Mouse (Mus musculus) heart, embryonic 11.5 days (tissue): Measurements from ENCODE around the gene Prkcq. TPM values are rescaled to one million over a fixed set of nuclear protein-coding genes. Genes with fewer than 3 reads are reported as not detected.

Source experiments
- ATAC-seq: fragments of 200-750 bp; cut with Nextera tagmentation; replicated peaks from 2 replicates; pipeline ENCODE4 v1.8.0; 2017; ENCODE audit warnings: moderate library complexity; ENCODE audit not compliant: insufficient number of reproducible peaks, low FRiP score, low TSS enrichment
- H3K27ac ChIP-seq: fragments of 300-500 bp; sonication (generic); 2 replicates; pipeline ENCODE4 v1.5.1; 2014; ENCODE audit warnings: mild to moderate bottlenecking, low read depth, low read length
- H3K27me3 ChIP-seq: fragments of 300-500 bp; sonication (generic); 2 replicates; pipeline ENCODE4 v1.6.1; 2014; ENCODE audit warnings: mild to moderate bottlenecking, low read length, mixed read lengths; ENCODE audit not compliant: control insufficient read depth, insufficient read depth
- H3K36me3 ChIP-seq: fragments of 300-500 bp; sonication (generic); 2 replicates; pipeline ENCODE4 v1.6.1; 2014; ENCODE audit warnings: mild to moderate bottlenecking, low read length, moderate library complexity, mixed read lengths; ENCODE audit not compliant: control insufficient read depth, insufficient read depth
- H3K4me1 ChIP-seq: fragments of 300-500 bp; sonication (generic); 2 replicates; pipeline ENCODE4 v1.6.1; 2014; ENCODE audit warnings: low read length; ENCODE audit not compliant: control insufficient read depth, insufficient read depth
- H3K4me2 ChIP-seq: fragments of 300-500 bp; sonication (generic); 2 replicates; pipeline ENCODE4 v1.6.1; 2014; ENCODE audit warnings: mild to moderate bottlenecking, moderate library complexity
- H3K4me3 ChIP-seq: fragments of 300-500 bp; sonication (generic); 2 replicates; pipeline ENCODE4 v1.5.1; 2014; ENCODE audit warnings: low read depth, low read length
- H3K9ac ChIP-seq: fragments of 300-500 bp; sonication (generic); 2 replicates; pipeline ENCODE4 v1.6.1; 2014; ENCODE audit warnings: mild to moderate bottlenecking, low read depth, low read length, moderate library complexity
- H3K9me3 ChIP-seq: fragments of 300-500 bp; sonication (generic); replicated peaks from 2 replicates; pipeline ENCODE4 v1.6.1; 2016; ENCODE audit warnings: low read length; ENCODE audit not compliant: control insufficient read depth
- WGBS: fragments of 180-500 bp; shearing (Covaris S2); extraction: QIAGEN DNeasy Blood & Tissue Kit; methylation state at CpG from one replicate; pipeline ENCODE4 v1.1.7; 2014; ENCODE audit not compliant: insufficient replicate concordance; 5-methylcytosine and 5-hydroxymethylcytosine counted together
- polyA plus RNA-seq: library from polyadenylated mRNA; unstranded; fragments of >200 nt; fragmentation: Nextera tagmentation; extraction: Ambion mirVana; gene quantifications from 2 replicates; pipeline ENCODE4 v1.2.1, GENCODE M21; 2014

The Prkcq gene
- polyA plus RNA-seq, 1 experiment from 2014 or later: 1.7 TPM

DNA sequence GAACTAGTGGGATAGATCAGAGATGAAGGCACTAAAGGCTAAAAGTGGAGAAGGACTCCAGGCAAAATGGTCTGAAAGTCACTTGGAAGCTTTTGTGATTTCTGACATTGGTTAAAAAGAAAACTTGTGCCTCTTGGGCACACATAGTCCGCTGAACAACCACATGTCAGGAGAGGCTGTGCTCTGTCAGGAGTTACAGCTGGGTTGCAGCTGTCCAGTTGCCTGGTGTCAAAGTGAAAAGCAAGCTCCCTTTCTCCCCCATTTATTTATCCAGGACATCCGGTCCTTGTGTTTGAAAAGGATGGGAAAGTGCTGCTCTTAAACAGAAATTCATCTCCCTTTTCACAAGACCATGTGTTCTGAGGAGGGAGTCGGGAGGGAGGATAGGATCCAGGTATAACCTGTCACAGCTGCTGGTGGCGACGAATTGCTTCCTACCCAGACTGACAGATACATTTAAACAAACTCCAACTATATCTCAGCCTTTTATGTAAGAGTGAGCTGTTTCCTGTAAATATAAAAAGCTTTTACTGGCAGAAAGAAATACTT lies 122.8 kb downstream of the Prkcq start:
- H3K27ac ChIP-seq: no peak overlapping the region
- no peak overlapping the region for H3K9ac ChIP-seq
- H3K9me3 ChIP-seq: no peaks in the 10 kb centered on the region
- no peak for ATAC-seq
- WGBS: 57% methylated on average over 5 of the region's 5 CpGs
- no peaks in the 10 kb centered on the region for H3K4me1 ChIP-seq
- H3K27me3 ChIP-seq: no peaks in the 10 kb centered on the region
- H3K4me2 ChIP-seq: no peak overlapping the region
- no peak overlapping the region for H3K4me3 ChIP-seq
- H3K36me3 ChIP-seq: no peaks in the 10 kb centered on the region

GRCm38 (mm10) chr2:11298811-11299210 lies 126.9 kb downstream of the Prkcq start:
- Histone ChIP-seq H3K9me3 (no peaks in the 10 kb centered on the region), H3K27me3 (no peaks in the 10 kb centered on the region), H3K4me1 (no peaks in the 10 kb centered on the region), H3K4me3 (no peak overlapping the region), H3K36me3 (no peaks in the 10 kb centered on the region), H3K9ac (no peak overlapping the region), H3K4me2 (no peak overlapping the region), H3K27ac (no peak overlapping the region)
- no peak for ATAC-seq
- 82% methylated on average over 7 of the region's 7 CpGs for WGBS

DNA sequence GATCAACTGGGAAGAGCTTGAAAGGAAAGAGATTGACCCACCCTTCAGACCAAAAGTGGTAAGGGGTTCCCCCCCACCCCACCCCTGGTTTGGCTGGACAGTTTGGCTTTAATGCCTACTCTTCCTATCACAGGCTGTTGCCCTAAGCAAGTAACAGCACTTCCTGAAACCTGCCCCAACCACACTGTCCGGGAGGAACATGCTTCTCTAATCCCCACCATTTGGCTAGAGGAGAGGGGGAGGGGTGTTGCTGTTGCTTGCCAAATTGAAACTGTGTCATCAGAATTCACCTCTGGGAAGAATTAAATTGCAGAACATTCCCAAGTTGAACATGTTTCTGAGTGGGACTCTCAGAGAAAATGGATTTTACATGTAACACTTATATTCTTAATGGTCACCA lies 127.5 kb downstream of the Prkcq start:
- no peaks in the 10 kb centered on the region for H3K27me3 ChIP-seq
- no peak overlapping the region for H3K9ac ChIP-seq
- WGBS: 19% methylated on average over 1 of the region's 1 CpGs
- H3K27ac ChIP-seq: no peak overlapping the region
- H3K4me3 ChIP-seq: no peak overlapping the region
- no peaks in the 10 kb centered on the region for H3K9me3 ChIP-seq
- ATAC-seq: no peak
- H3K36me3 ChIP-seq: no peaks in the 10 kb centered on the region
- H3K4me1 ChIP-seq: no peaks in the 10 kb centered on the region
- no peak overlapping the region for H3K4me2 ChIP-seq

- Histone ChIP-seq H3K27ac (no peak overlapping the region), H3K4me3 (no peak overlapping the region), H3K27me3 (no peaks in the 10 kb centered on the region), H3K9me3 (no peaks in the 10 kb centered on the region), H3K4me1 (no peaks in the 10 kb centered on the region), H3K36me3 (no peaks in the 10 kb centered on the region), H3K4me2 (no peak overlapping the region), H3K9ac (no peak overlapping the region)
- 73% methylated on average over 6 of the region's 6 CpGs for WGBS
- no peak for ATAC-seq
These were observed 128.5 kb downstream of the Prkcq start for GRCm38 (mm10) chr2:11300362-11300761.

DNA sequence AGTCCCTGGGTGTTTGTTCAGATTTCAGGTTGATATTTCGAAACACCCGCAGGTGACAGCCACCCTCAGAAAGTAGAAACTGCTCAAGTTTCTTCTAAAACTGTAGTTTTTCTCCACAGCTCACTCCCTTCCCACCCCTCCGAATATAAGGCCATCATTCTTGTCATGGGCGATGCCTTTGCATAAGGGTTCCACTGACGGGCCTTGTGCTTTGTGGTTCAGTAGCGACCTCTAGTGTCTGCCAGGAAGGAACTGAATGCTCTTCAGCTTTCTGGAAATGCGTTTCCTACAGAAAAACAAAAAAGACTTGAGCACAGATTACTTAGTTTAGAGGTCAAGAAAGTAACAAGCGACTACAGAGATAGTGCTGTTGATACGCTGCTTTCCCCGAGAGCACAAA lies 148.3 kb downstream of the Prkcq start:
- H3K4me3 ChIP-seq: no peak overlapping the region
- no peak overlapping the region for H3K4me2 ChIP-seq
- no peak for ATAC-seq
- no peak overlapping the region for H3K9ac ChIP-seq
- no peaks in the 10 kb centered on the region for H3K36me3 ChIP-seq
- H3K27ac ChIP-seq: no peak overlapping the region
- no peaks in the 10 kb centered on the region for H3K27me3 ChIP-seq
- no peaks in the 10 kb centered on the region for H3K4me1 ChIP-seq
- 38% methylated on average over 10 of the region's 10 CpGs for WGBS
- no peaks in the 10 kb centered on the region for H3K9me3 ChIP-seq

- ATAC-seq: no peak
- Histone ChIP-seq H3K36me3 (no peaks in the 10 kb centered on the region), H3K9ac (no peak overlapping the region), H3K27me3 (no peaks in the 10 kb centered on the region), H3K27ac (no peak overlapping the region), H3K4me3 (no peak overlapping the region), H3K4me1 (no peaks in the 10 kb centered on the region), H3K4me2 (no peak overlapping the region), H3K9me3 (no peaks in the 10 kb centered on the region)
- 81% methylated on average over 3 of the region's 3 CpGs for WGBS
These were observed 150.5 kb downstream of the Prkcq start for GRCm38 (mm10) chr2:11322396-11322795.

DNA sequence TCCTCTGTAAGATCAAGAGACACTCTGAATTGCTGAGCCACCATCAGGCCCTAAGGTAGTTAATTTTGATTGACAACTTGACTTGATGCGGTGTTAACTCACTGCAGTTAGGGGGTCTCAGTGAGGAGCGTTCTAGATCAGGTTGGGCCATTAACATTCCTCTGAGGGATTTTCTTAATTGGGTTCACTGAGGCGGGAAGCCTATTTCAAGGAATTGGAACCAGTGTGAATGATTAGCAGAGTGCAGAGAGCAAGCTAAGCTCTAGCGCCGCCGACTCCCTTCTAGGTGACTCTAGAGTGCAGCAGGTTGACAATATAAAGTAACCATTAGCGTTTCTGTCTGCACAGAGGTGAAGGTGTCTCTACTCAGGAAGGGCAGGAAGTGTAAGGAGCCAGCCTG lies 155.4 kb downstream of the Prkcq start:
- 55% methylated on average over 7 of the region's 7 CpGs for WGBS
- Histone ChIP-seq H3K4me3 (no peak overlapping the region), H3K9ac (no peak overlapping the region), H3K4me2 (no peak overlapping the region), H3K27me3 (no peaks in the 10 kb centered on the region), H3K9me3 (no peaks in the 10 kb centered on the region), H3K4me1 (no peaks in the 10 kb centered on the region), H3K27ac (no peak overlapping the region), H3K36me3 (no peaks in the 10 kb centered on the region)
- no peak for ATAC-seq

GRCm38 (mm10) chr2:11329407-11330224 lies 157.7 kb downstream of the Prkcq start:
- no peak overlapping the region for H3K4me3 ChIP-seq
- H3K9me3 ChIP-seq: no peaks in the 10 kb centered on the region
- no peaks in the 10 kb centered on the region for H3K36me3 ChIP-seq
- no peak overlapping the region for H3K9ac ChIP-seq
- WGBS: 21% methylated on average over 10 of the region's 10 CpGs
- ATAC-seq: no peak
- H3K4me1 ChIP-seq: no peaks in the 10 kb centered on the region
- no peak overlapping the region for H3K4me2 ChIP-seq
- H3K27me3 ChIP-seq: no peaks in the 10 kb centered on the region
- H3K27ac ChIP-seq: no peak overlapping the region
